Mouse (Mus musculus) olfactory bulb, adult 2 months (tissue): Measurements from ENCODE around the gene Cabp2.

Source experiments
- CTCF ChIP-seq: fragments of 200-500 bp; IDR thresholded peaks from 2 replicates; pipeline ENCODE4 v1.5.1; 2012; ENCODE audit warnings: low read depth, mild to moderate bottlenecking, low read length, moderate library complexity; ENCODE audit not compliant: insufficient read depth
- POLR2A ChIP-seq: fragments of 200-500 bp; IDR thresholded peaks from 2 replicates; pipeline ENCODE4 v1.6.1; 2012; ENCODE audit warnings: mild to moderate bottlenecking, low read depth, low read length, moderate library complexity; ENCODE audit not compliant: insufficient read depth

DNA sequence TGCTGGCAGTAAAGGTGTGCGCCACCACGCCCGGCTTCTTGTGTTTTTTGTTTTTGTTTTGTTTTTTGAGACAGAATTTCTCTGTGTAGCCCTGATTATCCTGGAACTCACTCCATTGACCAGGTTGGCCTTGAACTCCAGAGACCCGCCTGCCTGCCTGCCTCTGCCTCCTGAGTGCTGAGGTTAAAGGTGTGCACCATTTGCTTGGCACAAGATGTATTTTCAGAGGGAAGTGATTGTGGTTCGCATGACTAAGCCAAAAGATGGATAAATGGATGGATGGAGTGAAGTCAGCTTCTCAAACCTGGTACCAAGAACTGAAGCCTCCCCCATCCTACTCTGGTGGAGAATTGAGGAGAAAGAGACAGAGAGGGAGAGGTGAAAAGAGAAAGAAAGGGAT is 26.8 kb upstream of the Cabp2 start:
- TF ChIP-seq POLR2A (no peak), CTCF (no peak)
